Mouse (Mus musculus) forebrain, embryonic 12.5 days (tissue): ENCODE data around the gene Zfp101. TPM values are rescaled to one million over a fixed set of nuclear protein-coding genes. Genes with fewer than 3 reads are reported as not detected.

Experiments used
- ATAC-seq: fragments of 200-750 bp; cut with Nextera tagmentation; 2 replicates; pipeline ENCODE4 v1.8.0; 2017; ENCODE audit warnings: moderate TSS enrichment; ENCODE audit not compliant: low FRiP score
- H3K27ac ChIP-seq: fragments of 300-500 bp; sonication (generic); 2 replicates; pipeline ENCODE4 v1.5.1; 2016; ENCODE audit warnings: mild to moderate bottlenecking
- H3K27me3 ChIP-seq: fragments of 300-500 bp; sonication (generic); 2 replicates; pipeline ENCODE4 v1.6.1; 2016; ENCODE audit warnings: mild to moderate bottlenecking
- H3K36me3 ChIP-seq: fragments of 300-500 bp; sonication (generic); replicated peaks from 2 replicates; pipeline ENCODE4 v1.6.1; 2016; ENCODE audit warnings: mild to moderate bottlenecking
- H3K4me1 ChIP-seq: fragments of 300-500 bp; sonication (generic); 2 replicates; pipeline ENCODE4 v1.6.1; 2016
- H3K4me2 ChIP-seq: fragments of 300-500 bp; sonication (generic); 2 replicates; pipeline ENCODE4 v1.6.1; 2016; ENCODE audit warnings: mild to moderate bottlenecking, moderate library complexity
- H3K4me3 ChIP-seq: fragments of 300-500 bp; sonication (generic); replicated peaks from 2 replicates; pipeline ENCODE4 v1.5.1; 2016; ENCODE audit warnings: mild to moderate bottlenecking
- H3K9ac ChIP-seq: fragments of 300-500 bp; sonication (generic); 2 replicates; pipeline ENCODE4 v1.6.1; 2016; ENCODE audit warnings: mild to moderate bottlenecking
- H3K9me3 ChIP-seq: fragments of 300-500 bp; sonication (generic); 2 replicates; pipeline ENCODE4 v1.6.1; 2016
- WGBS: fragments of 180-500 bp; shearing (Covaris S2); methylation state at CpG from one replicate; pipeline ENCODE4 v1.1.7; 2016; 5-methylcytosine and 5-hydroxymethylcytosine counted together
- polyA plus RNA-seq: library from polyadenylated mRNA; unstranded; fragments of >200 nt; fragmentation: Nextera tagmentation; extraction: Ambion mirVana; gene quantifications from 2 replicates; pipeline ENCODE4 v1.2.1, GENCODE M21; 2016

Gene Zfp101
- polyA plus RNA-seq: 20.7 and 25.7 TPM in 2 replicates

DNA sequence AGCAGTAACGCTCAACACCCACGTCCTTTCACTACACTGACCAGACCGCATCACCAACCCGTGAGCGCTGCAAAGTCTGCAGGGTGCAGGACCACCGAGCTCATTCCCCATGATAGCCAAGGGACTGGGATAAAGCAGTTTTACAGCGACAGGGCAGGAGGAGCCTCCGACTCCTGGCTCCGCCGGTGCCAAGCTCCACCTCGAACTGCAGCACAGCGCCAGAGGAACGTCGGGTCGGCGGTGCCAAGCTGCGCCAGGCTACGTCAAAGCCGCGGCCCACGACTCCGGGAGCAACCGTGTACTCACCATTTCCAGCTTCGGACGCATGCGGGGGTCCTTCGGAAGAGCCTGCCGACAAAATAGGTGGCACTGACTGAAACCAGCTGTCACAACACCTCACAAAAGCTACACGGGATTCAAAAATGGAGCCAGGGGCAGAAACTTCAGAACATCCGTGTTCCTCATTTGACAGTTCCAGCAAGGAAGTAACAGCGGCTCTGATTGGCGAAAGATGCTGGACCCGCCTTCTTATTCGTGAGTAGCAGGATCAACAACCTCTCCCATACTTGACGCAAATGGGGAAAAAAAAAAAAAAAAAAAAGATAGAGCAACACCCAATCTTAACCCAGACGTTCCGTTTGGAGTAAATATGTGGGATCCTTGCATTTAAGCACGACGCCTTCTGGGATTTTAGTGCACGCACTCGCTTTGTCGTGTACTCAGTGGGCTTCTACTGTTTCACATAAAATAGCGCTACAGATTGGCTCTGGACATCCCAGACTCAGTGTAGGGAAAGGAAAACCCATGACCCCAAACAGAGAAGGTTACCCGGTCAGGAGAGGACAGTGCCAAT, at the start of gene Zfp101:
TSS of gene Zfp101 (minus strand) at position 460 of the 853 bp plus-strand sequence.
- H3K4me3 ChIP-seq: peak within 1 kb of the TSS; percentile 90
- peak; percentile 98 for ATAC-seq
- H3K4me2 ChIP-seq: peak within 1 kb of the TSS; percentile 66
- peaks cover 13% of the 10 kb centered on the region for H3K4me1 ChIP-seq
- H3K9me3 ChIP-seq: no peaks in the 10 kb centered on the region
- peak within 1 kb of the TSS; percentile 77 for H3K9ac ChIP-seq
- H3K36me3 ChIP-seq: no peaks in the 10 kb centered on the region
- H3K27me3 ChIP-seq: no peaks in the 10 kb centered on the region
- WGBS: under 1% methylated on average over 44 of the region's 44 CpGs
- peak within 1 kb of the TSS; percentile 74 for H3K27ac ChIP-seq

DNA sequence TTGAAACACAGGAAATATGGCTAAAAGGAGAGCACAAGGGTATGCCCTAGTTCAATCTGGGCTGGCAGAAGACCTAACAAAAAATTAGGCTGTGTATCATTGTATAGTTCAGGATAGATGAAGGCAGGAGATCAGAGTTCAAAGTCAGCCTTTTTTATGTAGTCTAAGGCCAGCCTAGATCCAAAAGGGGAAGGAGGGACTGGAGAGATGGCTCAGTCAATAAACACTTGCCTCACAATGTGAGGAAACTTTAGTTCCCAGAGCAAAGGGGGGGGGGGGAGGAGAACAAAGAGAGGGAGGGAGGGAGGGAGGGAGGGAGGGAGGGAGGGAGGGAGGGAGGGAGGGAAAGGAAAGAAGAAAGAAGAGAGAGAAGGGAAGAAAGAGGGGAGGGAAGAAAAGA, 46.7 kb upstream of the Zfp101 start:
- H3K27ac ChIP-seq: no peak overlapping the region
- no peaks in the 10 kb centered on the region for H3K36me3 ChIP-seq
- no peak overlapping the region for H3K9ac ChIP-seq
- no peaks in the 10 kb centered on the region for H3K9me3 ChIP-seq
- no peaks in the 10 kb centered on the region for H3K4me1 ChIP-seq
- ATAC-seq: no peak
- no peak overlapping the region for H3K4me2 ChIP-seq
- no peak overlapping the region for H3K4me3 ChIP-seq
- H3K27me3 ChIP-seq: no peaks in the 10 kb centered on the region

DNA sequence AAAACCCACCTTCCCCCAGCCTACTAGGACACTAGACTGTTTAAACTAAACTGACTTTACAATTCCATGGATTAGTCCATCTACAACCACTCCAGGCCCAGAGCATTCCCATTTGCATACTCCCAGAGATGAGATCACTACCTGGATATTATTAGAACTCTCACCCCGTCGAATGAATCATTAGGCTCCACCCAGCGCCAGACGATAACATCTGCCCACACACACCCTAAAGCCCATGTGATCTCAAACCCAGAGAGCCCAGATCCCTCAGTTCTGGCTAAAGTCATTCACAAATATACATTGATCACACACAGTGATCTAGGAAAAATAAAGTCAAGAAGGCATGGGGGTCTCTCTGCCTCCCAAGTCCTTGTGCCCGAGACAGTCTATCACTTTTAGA, 45.5 kb upstream of the Zfp101 start:
- H3K4me3 ChIP-seq: no peak overlapping the region
- no peak overlapping the region for H3K4me2 ChIP-seq
- 0 out of 2 replicates have a peak, but pooled peaks cover 2% of the 10 kb centered on the region for H3K27me3 ChIP-seq
- no peaks in the 10 kb centered on the region for H3K9me3 ChIP-seq
- H3K36me3 ChIP-seq: no peaks in the 10 kb centered on the region
- no peak overlapping the region for H3K27ac ChIP-seq
- 83% methylated on average over 5 of the region's 5 CpGs for WGBS
- H3K9ac ChIP-seq: no peak overlapping the region
- H3K4me1 ChIP-seq: no peaks in the 10 kb centered on the region
- ATAC-seq: no peak

DNA sequence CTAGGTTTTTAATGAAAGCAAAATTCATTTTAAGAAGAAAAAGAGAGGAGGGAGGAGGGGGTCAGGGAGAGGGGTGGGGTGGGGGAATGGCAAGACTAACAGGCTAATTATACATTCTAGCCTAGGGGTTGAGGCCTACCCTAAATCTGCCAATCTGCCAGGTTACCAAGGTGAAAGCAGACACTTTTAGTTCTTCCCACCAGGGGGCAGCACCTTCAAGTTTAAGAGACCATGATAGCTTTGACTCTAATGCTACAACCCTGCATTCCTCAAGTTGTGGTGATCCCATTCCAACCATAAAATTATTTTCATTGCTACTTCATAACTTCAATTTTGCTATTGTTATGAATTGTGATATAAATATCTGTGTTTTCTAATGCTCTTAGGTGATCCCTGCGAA, 44.7 kb upstream of the Zfp101 start:
- Histone ChIP-seq H3K9ac (no peak overlapping the region), H3K27ac (no peak overlapping the region), H3K9me3 (no peaks in the 10 kb centered on the region), H3K27me3 (0 out of 2 replicates have a peak, but pooled peaks cover 3% of the 10 kb centered on the region), H3K4me3 (no peak overlapping the region), H3K4me2 (no peak overlapping the region), H3K36me3 (no peaks in the 10 kb centered on the region), H3K4me1 (no peaks in the 10 kb centered on the region)
- 74% methylated on average over 1 of the region's 1 CpGs for WGBS
- no peak; the same call in 1 of the 2 replicates for ATAC-seq

DNA sequence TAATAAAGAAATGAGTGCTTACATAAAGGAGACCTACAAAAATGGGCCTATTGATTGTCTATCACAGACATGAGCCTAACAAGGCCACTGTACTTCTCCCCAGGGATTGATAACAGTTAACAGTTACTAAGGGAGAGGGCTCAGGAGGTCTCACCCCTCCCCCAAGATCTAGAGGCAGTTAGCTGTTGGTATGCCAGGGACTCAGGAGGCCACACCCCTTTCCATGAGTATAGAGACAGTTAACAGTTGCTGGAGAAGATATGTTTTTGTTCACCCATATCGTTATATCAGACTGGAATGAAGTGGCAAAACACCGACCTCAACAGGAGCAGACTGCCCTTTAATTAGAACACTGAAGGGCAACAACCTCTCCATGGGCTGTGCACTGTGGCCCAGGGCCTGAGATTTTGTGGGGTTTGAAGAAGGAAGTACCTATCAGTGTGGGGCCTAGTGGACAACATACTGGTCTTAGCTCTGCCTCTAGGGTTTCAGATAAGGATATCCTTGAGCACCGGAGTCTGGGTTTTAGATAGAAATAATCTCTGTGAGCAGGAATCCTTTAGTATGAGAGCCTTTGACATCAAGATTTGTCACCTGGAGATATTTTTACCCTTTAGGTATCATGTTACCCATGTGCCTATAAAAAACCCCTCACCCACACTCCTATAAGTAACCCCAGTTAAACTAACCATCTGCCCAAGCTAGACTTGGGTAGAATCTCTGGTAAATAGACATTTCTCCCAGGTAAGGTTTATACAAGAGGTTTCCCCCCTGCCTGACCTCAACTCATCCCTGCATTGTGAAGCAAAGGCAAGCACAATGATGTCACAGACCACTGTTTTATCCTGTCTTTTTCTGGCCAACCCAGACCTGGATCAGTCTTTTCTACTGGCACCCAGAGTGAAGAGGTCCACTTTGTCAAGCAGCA, 37.8 kb upstream of the Zfp101 start, which contains the start of gene Actl9:
TSS of gene Actl9 (plus strand) at position 878 of the 928 bp plus-strand sequence.
- Histone ChIP-seq H3K9ac (no peak within 1 kb of the TSS), H3K9me3 (no peaks in the 10 kb centered on the region), H3K27ac (no peak within 1 kb of the TSS), H3K36me3 (no peaks in the 10 kb centered on the region), H3K4me3 (no peak within 1 kb of the TSS), H3K27me3 (0 out of 2 replicates have a peak, but pooled peaks cover 3% of the 10 kb centered on the region), H3K4me1 (no peaks in the 10 kb centered on the region), H3K4me2 (no peak within 1 kb of the TSS)
- no peak for ATAC-seq
- WGBS: 91% methylated on average over 3 of the region's 3 CpGs

DNA sequence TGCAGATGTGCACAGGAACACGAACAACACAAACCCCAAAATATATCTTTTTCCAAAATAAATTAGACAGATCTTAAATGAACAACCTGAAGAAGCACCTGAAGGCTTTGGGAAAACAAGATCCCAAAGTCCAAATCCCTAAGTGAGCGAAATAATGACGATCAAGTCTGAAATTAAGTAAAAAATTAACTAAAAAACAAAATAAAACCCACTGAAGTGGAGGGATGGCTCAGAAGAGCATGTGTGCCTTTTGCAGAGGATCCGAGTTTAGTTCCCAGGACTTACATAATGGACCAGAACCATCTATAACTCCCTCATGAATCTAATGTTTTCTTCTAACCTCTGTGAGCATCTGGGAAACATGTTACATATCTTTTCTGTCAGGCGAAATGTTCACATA, 2.2 kb downstream of the Zfp101 start:
- H3K27me3 ChIP-seq: no peaks in the 10 kb centered on the region
- no peaks in the 10 kb centered on the region for H3K36me3 ChIP-seq
- no peak overlapping the region for H3K27ac ChIP-seq
- H3K4me1 ChIP-seq: peaks cover 13% of the 10 kb centered on the region
- H3K4me2 ChIP-seq: no peak overlapping the region
- no peak overlapping the region for H3K9ac ChIP-seq
- no peaks in the 10 kb centered on the region for H3K9me3 ChIP-seq
- H3K4me3 ChIP-seq: no peak overlapping the region
- ATAC-seq: no peak
- 95% methylated on average over 5 of the region's 5 CpGs for WGBS

DNA sequence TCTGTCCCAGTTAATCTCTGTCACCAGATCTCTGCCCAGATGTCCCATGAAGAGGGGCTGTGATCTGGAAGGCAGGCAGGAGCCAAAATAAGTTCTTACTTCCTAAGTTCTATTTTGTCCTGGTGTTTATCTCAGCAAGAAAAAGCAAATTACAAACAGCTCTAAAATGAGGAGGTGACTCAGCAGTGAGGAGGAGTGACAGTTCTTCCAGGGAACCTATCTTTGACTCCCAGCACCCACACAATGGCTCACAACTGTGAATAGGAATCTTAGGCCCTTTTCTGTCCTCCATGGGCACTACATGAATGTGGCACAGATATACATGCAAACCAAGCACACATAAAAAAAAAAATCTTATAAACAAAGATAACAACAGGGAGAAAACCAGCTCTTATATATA, 8.7 kb downstream of the Zfp101 start:
- no peaks in the 10 kb centered on the region for H3K27me3 ChIP-seq
- ATAC-seq: no peak
- no peak overlapping the region for H3K4me2 ChIP-seq
- H3K9ac ChIP-seq: no peak overlapping the region
- no peak overlapping the region for H3K4me3 ChIP-seq
- peaks cover 50% of the 10 kb centered on the region for H3K36me3 ChIP-seq
- no peak overlapping the region for H3K27ac ChIP-seq
- H3K4me1 ChIP-seq: no peaks in the 10 kb centered on the region
- no peaks in the 10 kb centered on the region for H3K9me3 ChIP-seq

DNA sequence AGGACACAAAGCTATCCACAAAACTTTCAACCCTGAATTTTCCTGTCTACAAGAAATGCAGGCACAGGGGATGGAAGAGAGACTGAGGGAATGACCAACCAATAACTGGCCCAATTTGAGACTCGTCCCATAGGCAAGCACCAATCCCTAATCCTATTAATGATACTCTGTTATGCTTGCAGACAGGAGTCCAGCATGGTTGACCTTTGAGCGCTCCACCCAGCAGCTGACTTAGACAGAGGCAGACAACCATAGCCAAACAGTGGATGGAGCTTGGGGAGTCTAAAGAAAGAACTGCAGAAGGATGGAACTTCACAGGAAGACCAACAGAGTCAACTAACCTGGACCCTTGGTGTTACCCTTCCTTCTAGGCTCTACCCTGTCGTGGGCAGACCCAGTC, 21.6 kb downstream of the Zfp101 start:
- Histone ChIP-seq H3K4me1 (no peaks in the 10 kb centered on the region), H3K27me3 (no peaks in the 10 kb centered on the region), H3K9ac (no peak overlapping the region), H3K36me3 (no peaks in the 10 kb centered on the region), H3K27ac (no peak overlapping the region), H3K4me3 (no peak overlapping the region), H3K4me2 (no peak overlapping the region), H3K9me3 (no peaks in the 10 kb centered on the region)
- 92% methylated on average over 3 of the region's 3 CpGs for WGBS
- no peak for ATAC-seq

DNA sequence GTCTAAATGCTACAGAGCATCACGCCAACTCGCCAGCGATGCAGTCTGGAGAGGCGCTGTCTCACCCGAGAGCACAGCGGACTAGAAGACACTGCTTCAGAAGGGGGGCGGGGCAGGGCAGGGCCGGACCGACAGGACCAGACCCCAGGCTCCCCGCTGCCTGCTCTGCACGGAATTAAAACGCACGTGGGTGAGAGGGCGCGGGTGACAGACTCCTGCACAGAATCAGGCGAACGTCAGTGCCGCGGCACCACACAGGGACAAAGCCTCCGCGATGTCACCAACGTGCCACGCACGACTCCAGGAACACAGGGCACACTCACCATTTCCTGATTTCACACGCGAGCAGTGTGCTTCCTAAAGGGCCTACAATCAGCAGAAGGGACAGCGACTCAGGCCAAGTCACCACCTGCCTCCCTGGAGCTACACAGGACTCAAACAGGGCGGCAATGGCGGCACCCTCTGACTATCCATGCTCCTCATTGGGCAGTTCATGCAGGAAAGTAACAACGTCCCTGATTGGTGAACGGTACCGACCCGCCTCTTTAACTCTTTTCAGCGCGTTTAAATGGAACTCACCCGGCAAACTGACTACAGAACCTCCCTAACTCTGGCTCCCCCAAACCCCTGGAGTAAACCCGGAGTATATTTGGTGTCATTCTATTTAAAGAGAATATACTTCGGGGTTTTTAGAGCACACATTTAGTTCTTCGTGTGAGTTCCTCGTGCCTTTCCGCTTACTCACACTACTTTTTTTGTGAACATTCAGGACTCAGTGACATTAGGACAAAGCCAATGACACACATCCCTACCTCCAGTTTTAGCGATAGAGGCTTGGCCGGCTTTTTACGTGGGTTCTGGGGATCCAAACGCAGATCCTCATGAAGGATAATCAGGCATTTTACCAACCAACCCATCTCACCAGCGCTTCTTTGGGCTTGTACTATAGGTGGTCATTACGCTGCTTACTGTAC, 35.7 kb downstream of the Zfp101 start, which contains the start of gene Zfp81:
TSS of gene Zfp81 (minus strand) at position 468 of the 974 bp plus-strand sequence.
- Histone ChIP-seq H3K36me3 (no peaks in the 10 kb centered on the region), H3K4me1 (peaks cover 8% of the 10 kb centered on the region), H3K9ac (peak within 1 kb of the TSS; percentile 84), H3K4me2 (peak within 1 kb of the TSS; percentile 65), H3K27me3 (0 out of 2 replicates have a peak, but pooled peaks cover 2% of the 10 kb centered on the region), H3K9me3 (no peaks in the 10 kb centered on the region), H3K4me3 (peak within 1 kb of the TSS; percentile 94), H3K27ac (peak within 1 kb of the TSS; percentile 88)
- 4% methylated on average over 47 of the region's 47 CpGs for WGBS
- ATAC-seq: peak; percentile 100

DNA sequence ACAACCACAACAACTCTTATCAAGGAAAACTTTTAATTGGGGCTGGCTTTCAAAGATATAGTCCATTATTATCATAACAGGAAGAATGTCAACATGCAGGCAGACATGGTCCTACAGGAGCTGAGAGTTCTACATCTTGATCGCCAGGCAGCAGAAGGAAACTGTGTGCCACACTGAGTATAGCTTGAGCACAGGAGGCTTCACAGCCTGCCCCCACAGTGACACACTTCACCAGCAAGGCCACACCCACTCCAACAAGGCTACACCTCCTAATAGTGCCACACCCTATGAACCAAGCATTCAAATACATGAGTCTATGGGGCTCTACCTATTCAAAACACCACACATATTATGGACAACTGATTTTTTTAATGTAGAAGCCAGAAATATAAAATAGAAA, 41.5 kb downstream of the Zfp101 start:
- Histone ChIP-seq H3K4me2 (no peak overlapping the region), H3K27ac (no peak overlapping the region), H3K4me3 (no peak overlapping the region), H3K27me3 (no peaks in the 10 kb centered on the region), H3K4me1 (peaks cover 5% of the 10 kb centered on the region), H3K9ac (no peak overlapping the region), H3K9me3 (peaks cover 24% of the 10 kb centered on the region), H3K36me3 (no peaks in the 10 kb centered on the region)
- no peak for ATAC-seq
- 93% methylated on average over 1 of the region's 1 CpGs for WGBS
